Mouse (Mus musculus): ENCODE measurements around the gene Trim72. TPM values are rescaled to one million over a fixed set of nuclear protein-coding genes. Genes with fewer than 3 reads are reported as not detected.

Gene Trim72
- polyA plus RNA-seq, 1 experiment from 2014 or later, result not detected

DNA sequence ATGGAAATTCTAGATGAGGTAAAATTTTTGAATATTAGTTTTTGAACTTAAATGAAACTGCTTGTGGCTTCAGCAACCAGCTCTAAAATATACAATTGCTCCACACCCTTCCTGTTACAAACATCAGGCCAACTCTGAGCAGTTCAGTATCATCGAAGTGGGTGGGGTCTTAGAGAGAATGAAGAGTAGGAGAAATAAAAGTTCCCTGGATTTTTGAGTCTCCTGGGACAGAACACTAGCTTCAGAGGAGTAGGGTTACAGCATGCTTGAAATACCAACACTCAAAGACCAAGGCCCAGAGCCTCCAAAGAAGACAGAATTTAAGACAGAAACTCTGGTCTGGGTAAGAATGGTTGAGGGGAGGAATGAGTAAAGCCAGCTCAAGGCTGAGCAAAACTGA lies 4.3 kb upstream of the Trim72 start:
- ATAC-seq (ENCODE audit: insufficient read depth) (no peak), DNase-seq (no peak)
- WGBS, result 76% methylated on average over 1 of the region's 1 CpGs
- Histone ChIP-seq H3K9ac (no peak overlapping the region), H3K4me1 (ENCODE audit: insufficient read depth) (0 out of 2 replicates have a peak, but pooled peaks cover 4% of the 10 kb centered on the region), H3K27ac (ENCODE audit: low read depth) (no peak overlapping the region), H3K36me3 (ENCODE audit: insufficient read depth) (no peaks in the 10 kb centered on the region), H3K4me2 (no peak overlapping the region), H3K9me3 (ENCODE audit: low read depth, low read length) (no peaks in the 10 kb centered on the region), H3K4me3 (ENCODE audit: low read depth, low read length) (no peak overlapping the region), H3K27me3 (ENCODE audit: insufficient read depth, low read length) (0 out of 2 replicates have a peak, but pooled peaks cover 2% of the 10 kb centered on the region)
- TF ChIP-seq CTCF (IDR thresholded peaks at IDR 0.05; ENCODE audit: low read depth), result no peak

DNA sequence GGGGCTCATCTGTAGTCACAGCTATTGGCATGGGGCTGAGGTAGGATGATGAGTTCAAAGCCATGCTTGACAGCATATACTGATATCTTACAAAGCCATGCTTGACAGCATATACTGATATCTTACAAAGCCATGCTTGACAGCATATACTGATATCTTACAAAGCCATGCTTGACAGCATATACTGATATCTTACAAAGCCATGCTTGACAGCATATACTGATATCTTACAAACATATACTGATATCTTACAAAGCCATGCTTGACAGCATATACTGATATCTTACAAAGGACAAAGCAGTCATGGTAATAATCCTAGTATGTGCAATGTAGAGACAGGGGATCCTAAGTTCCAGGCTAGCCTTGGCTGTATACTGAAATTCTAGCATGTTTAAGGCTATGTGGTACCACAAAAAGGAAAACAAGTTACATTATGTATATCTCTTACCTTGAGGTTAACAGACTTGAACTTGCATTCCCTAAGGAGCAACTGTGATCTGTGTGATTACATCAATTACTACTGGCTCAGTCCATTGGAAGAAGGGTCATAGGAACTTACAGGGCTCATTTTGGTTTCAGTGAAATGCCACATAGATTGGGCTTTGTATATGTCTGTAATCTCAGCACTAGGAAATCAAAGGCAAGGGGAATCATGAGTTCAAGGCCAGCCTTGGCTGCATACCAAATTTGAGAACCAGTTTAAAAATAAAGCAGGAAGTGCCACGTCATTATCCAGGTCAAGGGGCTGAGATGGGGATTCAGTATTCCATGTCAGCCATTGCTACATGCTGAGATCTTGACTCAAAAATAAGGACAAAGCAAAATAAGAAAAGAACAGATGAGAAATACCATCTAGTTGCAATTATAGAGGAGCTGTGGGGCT lies 3.4 kb upstream of the Trim72 start:
- WGBS, result 42% methylated on average over 1 of the region's 1 CpGs
- no peaks in the 10 kb centered on the region for H3K9me3 ChIP-seq (ENCODE audit: low read depth, low read length)

GRCm38 (mm10) chr7:128003098-128003497 lies 651 bp upstream of the Trim72 start:
- Histone ChIP-seq H3K4me3 (ENCODE audit: low read depth, low read length) (no peak overlapping the region), H3K9me3 (ENCODE audit: low read depth, low read length) (no peaks in the 10 kb centered on the region), H3K9ac (no peak overlapping the region), H3K4me1 (ENCODE audit: insufficient read depth) (0 out of 2 replicates have a peak, but pooled peaks cover 4% of the 10 kb centered on the region), H3K27me3 (ENCODE audit: insufficient read depth, low read length) (0 out of 2 replicates have a peak, but pooled peaks cover 7% of the 10 kb centered on the region), H3K4me2 (no peak overlapping the region), H3K27ac (ENCODE audit: low read depth) (no peak overlapping the region), H3K36me3 (ENCODE audit: insufficient read depth) (no peaks in the 10 kb centered on the region)
- no peak for DNase-seq
- TF ChIP-seq CTCF (IDR thresholded peaks at IDR 0.05; ENCODE audit: low read depth), result no peak
- ATAC-seq (ENCODE audit: insufficient read depth), result no peak
- 73% methylated on average over 6 of the region's 6 CpGs for WGBS

More for the DNA sequence above, 3.4 kb upstream of the Trim72 start:
- H3K36me3 ChIP-seq (ENCODE audit: insufficient read depth), result no peaks in the 10 kb centered on the region
- H3K9ac ChIP-seq, result no peak overlapping the region
- H3K4me1 ChIP-seq (ENCODE audit: insufficient read depth), result 0 out of 2 replicates have a peak, but pooled peaks cover 4% of the 10 kb centered on the region
- DNase-seq (peak; percentile 64), ATAC-seq (ENCODE audit: insufficient read depth) (no peak)
- 0 out of 2 replicates have a peak, but pooled peaks cover 7% of the 10 kb centered on the region for H3K27me3 ChIP-seq (ENCODE audit: insufficient read depth, low read length)
- H3K4me2 ChIP-seq, result no peak overlapping the region
- H3K4me3 ChIP-seq (ENCODE audit: low read depth, low read length), result no peak overlapping the region
- no peak overlapping the region for H3K27ac ChIP-seq (ENCODE audit: low read depth)
- no peak for TF ChIP-seq CTCF (IDR thresholded peaks at IDR 0.05; ENCODE audit: low read depth)

DNA sequence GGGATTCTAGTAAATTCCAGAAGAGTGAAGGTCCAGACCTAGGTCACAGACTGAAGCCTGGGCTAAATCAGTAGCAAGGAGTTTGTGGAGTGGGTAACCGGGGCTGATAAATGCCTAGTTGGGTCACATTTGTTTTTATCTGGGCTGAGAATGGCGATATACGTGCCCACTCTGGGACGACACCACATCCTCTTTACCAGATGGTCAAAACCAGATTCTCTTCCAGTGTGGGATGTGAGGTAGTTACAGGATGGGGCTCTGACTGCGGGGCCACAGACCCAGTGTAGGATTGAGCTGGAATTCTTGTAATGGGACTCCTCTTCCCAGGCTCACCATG lies 369 bp downstream of the Trim72 start:
- H3K4me2 ChIP-seq, result peak overlapping the region; percentile 52
- peak overlapping the region; percentile 81 for H3K27ac ChIP-seq (ENCODE audit: low read depth)
- H3K4me3 ChIP-seq (ENCODE audit: low read depth, low read length), result no peak overlapping the region
- no peaks in the 10 kb centered on the region for H3K9me3 ChIP-seq (ENCODE audit: low read depth, low read length)
- no peaks in the 10 kb centered on the region for H3K36me3 ChIP-seq (ENCODE audit: insufficient read depth)
- H3K4me1 ChIP-seq (ENCODE audit: insufficient read depth), result 0 out of 2 replicates have a peak, but pooled peaks cover 4% of the 10 kb centered on the region
- TF ChIP-seq CTCF (IDR thresholded peaks at IDR 0.05; ENCODE audit: low read depth), result no peak
- DNase-seq, result no peak
- ATAC-seq (ENCODE audit: insufficient read depth), result no peak
- WGBS, result 33% methylated on average over 5 of the region's 5 CpGs
- H3K9ac ChIP-seq, result peak overlapping the region; percentile 27; the same call in 1 of the 2 replicates
- 0 out of 2 replicates have a peak, but pooled peaks cover 7% of the 10 kb centered on the region for H3K27me3 ChIP-seq (ENCODE audit: insufficient read depth, low read length)

GRCm38 (mm10) chr7:128004487-128005362 lies 976 bp downstream of the Trim72 start:
- no peak for TF ChIP-seq CTCF (IDR thresholded peaks at IDR 0.05; ENCODE audit: low read depth)
- Histone ChIP-seq H3K4me1 (ENCODE audit: insufficient read depth) (0 out of 2 replicates have a peak, but pooled peaks cover 4% of the 10 kb centered on the region), H3K36me3 (ENCODE audit: insufficient read depth) (no peaks in the 10 kb centered on the region), H3K9ac (peak overlapping the region; percentile 27; the same call in 1 of the 2 replicates), H3K27ac (ENCODE audit: low read depth) (peak overlapping the region; percentile 81), H3K27me3 (ENCODE audit: insufficient read depth, low read length) (0 out of 2 replicates have a peak, but pooled peaks cover 7% of the 10 kb centered on the region), H3K9me3 (ENCODE audit: low read depth, low read length) (no peaks in the 10 kb centered on the region), H3K4me2 (peak overlapping the region; percentile 52), H3K4me3 (ENCODE audit: low read depth, low read length) (peak overlapping the region; percentile 9; the same call in 1 of the 2 replicates)
- ATAC-seq (ENCODE audit: insufficient read depth) (peak; percentile 68), DNase-seq (peak; percentile 67)
- WGBS, result 18% methylated on average over 35 of the region's 35 CpGs

DNA sequence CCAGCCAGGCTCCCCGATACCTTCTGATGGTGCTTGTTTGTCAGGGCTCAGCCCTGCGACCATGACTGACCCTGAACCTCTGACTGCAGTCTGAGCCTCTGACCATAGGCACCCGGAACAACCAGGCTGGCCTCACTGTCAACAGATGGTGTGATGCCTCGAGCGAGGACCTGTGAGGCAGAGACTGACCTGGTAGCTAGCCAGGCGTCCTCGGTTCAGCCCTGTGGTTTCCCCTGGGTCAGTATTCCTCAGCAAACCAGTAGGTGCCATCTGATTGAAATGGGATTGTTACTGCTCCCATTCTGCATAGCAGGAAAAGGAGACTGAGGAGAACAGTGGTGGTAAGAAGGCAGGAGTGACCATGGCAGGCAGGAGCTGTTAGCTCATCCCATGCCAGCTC lies 2.4 kb downstream of the Trim72 start:
- ATAC-seq (ENCODE audit: insufficient read depth) (no peak), DNase-seq (no peak)
- 63% methylated on average over 7 of the region's 7 CpGs for WGBS
- Histone ChIP-seq H3K4me1 (ENCODE audit: insufficient read depth) (no peaks in the 10 kb centered on the region), H3K9me3 (ENCODE audit: low read depth, low read length) (no peaks in the 10 kb centered on the region), H3K27ac (ENCODE audit: low read depth) (no peak overlapping the region), H3K27me3 (ENCODE audit: insufficient read depth, low read length) (0 out of 2 replicates have a peak, but pooled peaks cover 10% of the 10 kb centered on the region), H3K4me2 (no peak overlapping the region), H3K36me3 (ENCODE audit: insufficient read depth) (no peaks in the 10 kb centered on the region), H3K9ac (no peak overlapping the region), H3K4me3 (ENCODE audit: low read depth, low read length) (no peak overlapping the region)
- TF ChIP-seq CTCF (IDR thresholded peaks at IDR 0.05; ENCODE audit: low read depth), result no peak
